Mouse (Mus musculus) stomach, embryonic 16.5 days (tissue): ENCODE results near the gene Col17a1. TPM values are rescaled to one million over a fixed set of nuclear protein-coding genes. Genes with fewer than 3 reads are reported as not detected.

Source experiments
- ATAC-seq: fragments of 200-750 bp; cut with Nextera tagmentation; 2 replicates; pipeline ENCODE4 v1.8.0; 2017; ENCODE audit warnings: moderate number of reproducible peaks, moderate TSS enrichment; ENCODE audit not compliant: insufficient read depth, low FRiP score
- H3K27ac ChIP-seq: fragments of 300-500 bp; sonication (generic); 2 replicates; pipeline ENCODE4 v1.5.1; 2014; ENCODE audit warnings: low read length
- H3K27me3 ChIP-seq: fragments of 300-500 bp; sonication (generic); 2 replicates; pipeline ENCODE4 v1.6.1; 2014; ENCODE audit warnings: low read length, control low read depth, mixed read lengths; ENCODE audit not compliant: control insufficient read depth, insufficient read depth
- H3K36me3 ChIP-seq: fragments of 300-500 bp; sonication (generic); 2 replicates; pipeline ENCODE4 v1.6.1; 2014; ENCODE audit warnings: low read length; ENCODE audit not compliant: control insufficient read depth, insufficient read depth
- H3K4me1 ChIP-seq: fragments of 300-500 bp; sonication (generic); 2 replicates; pipeline ENCODE4 v1.6.1; 2014; ENCODE audit warnings: low read length, control low read depth, mixed read lengths; ENCODE audit not compliant: control insufficient read depth, insufficient read depth
- H3K4me2 ChIP-seq: fragments of 300-500 bp; sonication (generic); 2 replicates; pipeline ENCODE4 v1.6.1; 2014; ENCODE audit warnings: low read depth, low read length, mixed read lengths
- H3K4me3 ChIP-seq: fragments of 300-500 bp; sonication (generic); replicated peaks from 2 replicates; pipeline ENCODE4 v1.5.1; 2014; ENCODE audit warnings: mild to moderate bottlenecking, low read length
- H3K9ac ChIP-seq: fragments of 300-500 bp; sonication (generic); 2 replicates; pipeline ENCODE4 v1.6.1; 2014; ENCODE audit warnings: low read length
- H3K9me3 ChIP-seq: fragments of 300-500 bp; sonication (generic); replicated peaks from 2 replicates; pipeline ENCODE4 v1.6.1; 2016; ENCODE audit warnings: low read length, control low read depth; ENCODE audit not compliant: control insufficient read depth
- WGBS: fragments of 180-500 bp; shearing (Covaris S2); extraction: QIAGEN DNeasy Blood & Tissue Kit; methylation state at CpG from one replicate; pipeline ENCODE4 v1.1.7; 2014; 5-methylcytosine and 5-hydroxymethylcytosine counted together
- polyA plus RNA-seq: library from polyadenylated mRNA; unstranded; fragments of >200 nt; fragmentation: Nextera tagmentation; extraction: Ambion mirVana; gene quantifications from 2 replicates; pipeline ENCODE4 v1.2.1, GENCODE M21; 2015

Col17a1 gene
- polyA plus RNA-seq = 12.8 and 16.0 TPM in 2 replicates

- 0 out of 2 replicates have a peak within 1 kb of the TSS, but pooled peaks have one; percentile 4 for H3K4me2 ChIP-seq
- H3K4me1 ChIP-seq = no peaks in the 10 kb centered on the region
- peak within 1 kb of the TSS; percentile 37 for H3K4me3 ChIP-seq
- no peaks in the 10 kb centered on the region for H3K36me3 ChIP-seq
- no peaks in the 10 kb centered on the region for H3K27me3 ChIP-seq
- ATAC-seq = no peak
- H3K27ac ChIP-seq = peak within 1 kb of the TSS; percentile 81
- H3K9me3 ChIP-seq = no peaks in the 10 kb centered on the region
- peak within 1 kb of the TSS; percentile 61; the same call in 1 of the 2 replicates for H3K9ac ChIP-seq
- whole genome bisulfite sequencing = 59% methylated on average over 6 of the region's 6 CpGs
Observed at GRCm38 (mm10) chr19:47691994-47692393, at the start of gene Col17a1. Gene Col17a1, minus strand, starts transcription at chr19:47692094.

DNA sequence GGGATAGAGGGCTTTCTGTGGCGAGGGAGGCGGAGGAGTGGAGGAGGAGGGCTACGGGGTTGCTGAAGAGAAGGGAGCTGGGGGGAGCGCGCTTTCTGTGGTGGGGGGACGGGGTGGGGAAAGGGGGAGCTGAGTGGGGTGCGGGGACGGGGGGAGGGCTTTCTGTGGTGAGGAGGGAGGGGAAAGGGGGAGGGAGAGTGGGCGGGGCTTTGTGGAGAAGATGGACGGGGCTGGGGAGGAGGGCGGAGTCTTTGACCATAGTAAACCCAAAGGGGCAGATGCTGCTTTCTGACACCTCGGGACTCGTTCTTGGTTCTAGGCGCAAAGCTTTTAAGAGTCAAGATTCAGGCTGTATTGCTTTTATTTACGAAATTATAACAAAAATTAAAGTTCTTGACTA lies 40.0 kb upstream of the Col17a1 start:
- peak overlapping the region; percentile 68 for H3K4me2 ChIP-seq
- H3K27ac ChIP-seq = peak overlapping the region; percentile 98
- H3K36me3 ChIP-seq = peaks cover 18% of the 10 kb centered on the region
- peak overlapping the region; percentile 92 for H3K4me3 ChIP-seq
- no peak for ATAC-seq
- H3K9me3 ChIP-seq = no peaks in the 10 kb centered on the region
- H3K9ac ChIP-seq = peak overlapping the region; percentile 91
- WGBS = 2% methylated on average over 12 of the region's 15 CpGs
- no peaks in the 10 kb centered on the region for H3K27me3 ChIP-seq
- H3K4me1 ChIP-seq = peaks cover 14% of the 10 kb centered on the region

GRCm38 (mm10) chr19:47731071-47731881 lies 39.4 kb upstream of the Col17a1 start, which contains the start of gene Sfr1:
Gene Sfr1, plus strand, starts transcription at chr19:47731682.
- peaks cover 18% of the 10 kb centered on the region for H3K36me3 ChIP-seq
- peak within 1 kb of the TSS; percentile 91 for H3K9ac ChIP-seq
- no peaks in the 10 kb centered on the region for H3K9me3 ChIP-seq
- no peaks in the 10 kb centered on the region for H3K27me3 ChIP-seq
- H3K4me2 ChIP-seq = peak within 1 kb of the TSS; percentile 77
- H3K27ac ChIP-seq = peak within 1 kb of the TSS; percentile 100
- H3K4me1 ChIP-seq = peaks cover 14% of the 10 kb centered on the region
- peak within 1 kb of the TSS; percentile 92 for H3K4me3 ChIP-seq
- peak; percentile 95 for ATAC-seq
- WGBS = under 1% methylated on average over 72 of the region's 72 CpGs

DNA sequence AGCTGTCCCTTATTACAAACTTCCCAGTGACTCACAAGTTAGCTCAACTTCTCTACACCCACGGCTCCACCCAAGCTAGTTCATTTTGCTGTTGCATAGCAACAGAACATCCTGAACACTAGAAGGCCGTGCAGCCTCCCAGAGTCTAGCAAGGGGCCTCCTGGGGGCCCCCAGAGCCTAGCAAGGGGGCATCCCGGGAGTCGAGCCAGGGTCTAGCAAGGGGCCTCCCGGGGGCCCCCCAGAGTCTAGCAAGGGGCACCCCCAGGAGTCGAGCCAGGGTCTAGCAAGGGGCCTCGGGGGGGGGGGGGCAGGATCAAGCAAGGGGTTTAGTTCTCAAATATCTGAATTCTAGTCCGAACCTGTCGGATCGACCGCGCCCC lies 38.8 kb upstream of the Col17a1 start:
- Histone ChIP-seq H3K36me3 (peaks cover 18% of the 10 kb centered on the region), H3K4me1 (peaks cover 13% of the 10 kb centered on the region), H3K27ac (peak overlapping the region; percentile 100), H3K27me3 (no peaks in the 10 kb centered on the region), H3K9ac (peak overlapping the region; percentile 85), H3K4me2 (peak overlapping the region; percentile 77), H3K9me3 (no peaks in the 10 kb centered on the region), H3K4me3 (peak overlapping the region; percentile 92)
- WGBS = under 1% methylated on average over 12 of the region's 12 CpGs
- ATAC-seq = peak; percentile 83

GRCm38 (mm10) chr19:47725643-47726140 lies 33.8 kb upstream of the Col17a1 start:
- Histone ChIP-seq H3K27ac (no peak overlapping the region), H3K36me3 (no peaks in the 10 kb centered on the region), H3K4me3 (no peak overlapping the region), H3K4me1 (peaks cover 4% of the 10 kb centered on the region; the same call in 1 of the 2 replicates), H3K9me3 (no peaks in the 10 kb centered on the region), H3K9ac (no peak overlapping the region), H3K4me2 (no peak overlapping the region), H3K27me3 (no peaks in the 10 kb centered on the region)
- WGBS = 62% methylated on average over 7 of the region's 7 CpGs
- no peak for ATAC-seq

DNA sequence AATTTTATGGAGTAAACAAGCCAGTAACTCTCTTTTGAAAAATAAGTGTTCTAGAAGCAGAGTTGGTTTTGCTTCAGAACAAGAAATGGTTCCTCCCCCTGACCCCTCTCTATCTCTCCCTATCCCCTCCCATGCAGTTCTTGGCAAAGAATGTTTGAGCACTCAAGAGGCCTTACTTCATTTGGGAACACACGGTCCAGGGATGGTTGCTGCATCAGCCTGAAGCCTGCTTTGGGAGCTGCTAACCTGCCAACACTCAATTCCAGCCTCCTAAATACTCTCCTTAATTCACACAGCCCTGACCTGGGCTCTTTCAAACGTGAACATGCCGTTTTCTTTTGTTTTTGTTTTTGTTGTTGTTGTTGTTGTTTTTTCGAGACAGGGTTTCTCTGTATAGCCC lies 33.0 kb upstream of the Col17a1 start:
- Histone ChIP-seq H3K9ac (no peak overlapping the region), H3K4me2 (no peak overlapping the region), H3K27ac (no peak overlapping the region), H3K9me3 (no peaks in the 10 kb centered on the region), H3K4me3 (no peak overlapping the region), H3K4me1 (peaks cover 3% of the 10 kb centered on the region; the same call in 1 of the 2 replicates), H3K27me3 (no peaks in the 10 kb centered on the region), H3K36me3 (no peaks in the 10 kb centered on the region)
- no peak for ATAC-seq
- 71% methylated on average over 4 of the region's 4 CpGs for WGBS

- no peaks in the 10 kb centered on the region for H3K27me3 ChIP-seq
- H3K36me3 ChIP-seq = no peaks in the 10 kb centered on the region
- no peak overlapping the region for H3K4me3 ChIP-seq
- no peaks in the 10 kb centered on the region; the same call in 1 of the 2 replicates for H3K4me1 ChIP-seq
- H3K4me2 ChIP-seq = no peak overlapping the region
- H3K9me3 ChIP-seq = no peaks in the 10 kb centered on the region
- 38% methylated on average over 6 of the region's 6 CpGs for WGBS
- H3K9ac ChIP-seq = no peak overlapping the region
- ATAC-seq = no peak
- no peak overlapping the region for H3K27ac ChIP-seq
Observed at GRCm38 (mm10) chr19:47722471-47722870, 30.6 kb upstream of the Col17a1 start.

DNA sequence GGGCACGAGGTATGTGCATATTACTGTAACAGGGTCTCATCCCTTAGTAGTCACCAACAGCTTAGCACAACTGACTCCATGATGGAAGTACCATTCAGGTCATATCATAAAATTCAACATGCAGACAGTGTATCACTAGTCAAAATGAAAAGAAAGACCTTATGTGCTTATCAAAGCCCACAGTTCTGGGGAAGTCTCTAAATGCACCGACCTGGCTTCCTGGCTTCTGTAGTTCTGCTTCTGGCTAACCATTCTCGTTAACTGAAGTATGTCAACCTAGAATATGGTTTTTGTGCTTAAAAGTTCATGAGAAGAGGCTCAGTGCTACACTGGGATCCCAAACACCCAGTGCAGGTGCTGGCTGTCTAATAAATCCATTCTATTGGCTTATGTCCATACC lies 27.3 kb upstream of the Col17a1 start:
- no peak overlapping the region for H3K9ac ChIP-seq
- H3K4me1 ChIP-seq = no peaks in the 10 kb centered on the region
- peaks cover 3% of the 10 kb centered on the region; the same call in 1 of the 2 replicates for H3K9me3 ChIP-seq
- H3K4me3 ChIP-seq = no peak overlapping the region
- no peaks in the 10 kb centered on the region for H3K36me3 ChIP-seq
- WGBS = 82% methylated on average over 3 of the region's 3 CpGs
- H3K4me2 ChIP-seq = no peak overlapping the region
- no peak for ATAC-seq
- H3K27me3 ChIP-seq = no peaks in the 10 kb centered on the region
- no peak overlapping the region for H3K27ac ChIP-seq

DNA sequence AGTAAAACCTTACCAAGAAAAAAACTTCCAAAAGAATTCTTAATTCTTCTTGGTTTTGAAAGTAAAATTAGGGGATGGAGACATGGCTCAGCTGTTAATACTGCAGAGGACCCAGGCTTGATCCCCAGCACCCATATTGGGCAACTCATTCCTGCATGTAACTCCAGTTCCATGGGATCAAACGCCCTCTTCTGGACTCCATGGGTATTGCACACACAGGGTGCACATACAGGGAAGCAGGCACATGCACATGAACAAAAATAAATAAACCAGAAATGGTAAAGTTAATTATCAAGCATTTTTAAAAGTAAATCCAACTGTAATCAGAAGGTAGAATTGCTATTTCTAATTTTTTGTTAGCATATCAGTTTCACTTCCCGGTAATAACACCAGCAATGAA lies 24.2 kb upstream of the Col17a1 start:
- Histone ChIP-seq H3K27ac (no peak overlapping the region), H3K36me3 (no peaks in the 10 kb centered on the region), H3K4me2 (no peak overlapping the region), H3K9me3 (peaks cover 3% of the 10 kb centered on the region; the same call in 1 of the 2 replicates), H3K4me3 (no peak overlapping the region), H3K9ac (no peak overlapping the region), H3K27me3 (no peaks in the 10 kb centered on the region), H3K4me1 (no peaks in the 10 kb centered on the region)
- no peak for ATAC-seq
- 69% methylated on average over 2 of the region's 2 CpGs for WGBS
